Mouse (Mus musculus) brain, embryonic 14.5 days (tissue): ENCODE data around the gene Dnase1.

Experiments used
- CTCF ChIP-seq: fragments of 200-500 bp; IDR thresholded peaks from 2 replicates; pipeline ENCODE4 v1.5.1; 2012; ENCODE audit warnings: inconsistent platforms, mild to moderate bottlenecking, moderate library complexity, borderline replicate concordance; ENCODE audit not compliant: insufficient read depth, insufficient read length; ENCODE audit errors: extremely low read depth
- POLR2A ChIP-seq: fragments of 200-500 bp; IDR thresholded peaks from 2 replicates; pipeline ENCODE4 v1.6.1; 2012; ENCODE audit warnings: mild to moderate bottlenecking, inconsistent platforms, borderline replicate concordance; ENCODE audit not compliant: poor library complexity, insufficient read depth, insufficient read length, severe bottlenecking; ENCODE audit errors: extremely low read depth

DNA sequence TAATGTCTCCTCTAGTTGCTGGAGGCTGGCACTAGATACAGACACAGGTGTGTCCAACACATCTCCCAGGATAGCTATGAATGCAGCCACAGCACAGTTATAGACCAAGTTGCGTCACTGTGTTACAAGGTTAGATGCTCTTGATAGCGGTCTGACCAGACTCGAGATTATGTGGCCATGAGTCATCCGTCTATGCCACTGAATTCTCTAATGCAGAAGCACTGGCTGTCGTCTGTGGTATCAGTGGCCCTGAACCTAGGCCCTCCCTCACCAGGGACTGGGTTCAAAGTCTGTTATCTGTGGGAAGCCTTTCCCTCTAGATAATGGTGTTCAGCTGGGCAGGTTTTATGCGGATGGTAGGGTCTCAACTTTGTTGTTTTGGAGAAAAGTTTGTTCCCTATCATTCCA is 4.4 kb upstream of the Dnase1 start:
- TF ChIP-seq POLR2A (no peak), CTCF (no peak)
